Mouse (Mus musculus): ENCODE data around the gene Gnao1.

Gnao1 gene

GRCm38 (mm10) chr8:93893556-93893955 lies 83.8 kb downstream of the Gnao1 start:
- DNase-seq (ENCODE audit: low spot score): no peak

DNA sequence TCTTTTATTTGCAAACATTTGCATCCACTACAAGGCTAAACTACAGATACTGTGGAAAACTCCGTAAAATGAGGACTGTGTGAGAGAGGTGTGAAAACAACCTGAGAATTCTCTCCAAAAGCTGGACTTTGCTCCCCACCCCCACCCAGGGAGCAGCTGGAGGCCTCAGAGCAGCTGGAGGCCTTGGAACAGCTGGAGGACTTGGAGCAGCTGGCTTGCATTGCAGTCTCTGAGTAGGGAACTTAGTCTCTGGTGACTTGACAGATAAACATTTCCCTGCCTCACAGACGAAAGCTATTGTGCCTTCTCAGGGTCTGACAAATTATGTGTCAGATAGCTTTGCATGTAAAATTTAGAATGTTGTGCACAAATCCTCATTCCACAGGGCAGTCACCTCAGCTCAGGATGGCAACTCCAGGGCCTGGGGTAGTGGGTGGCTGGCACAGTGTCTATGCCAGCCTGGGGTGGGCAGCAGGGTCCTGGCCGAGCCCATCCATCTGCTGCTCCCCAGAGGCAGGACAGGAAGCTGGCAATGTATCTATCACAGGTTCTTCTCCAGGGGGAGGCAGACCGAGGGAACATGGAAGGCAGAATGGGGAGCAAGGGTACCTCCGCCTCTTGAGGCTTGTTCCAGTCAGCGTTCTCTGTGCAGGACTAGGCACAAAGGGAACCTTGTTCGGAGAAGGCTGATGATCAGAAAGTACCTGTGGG lies 87.2 kb downstream of the Gnao1 start:
- no peak for DNase-seq (ENCODE audit: low spot score)

DNA sequence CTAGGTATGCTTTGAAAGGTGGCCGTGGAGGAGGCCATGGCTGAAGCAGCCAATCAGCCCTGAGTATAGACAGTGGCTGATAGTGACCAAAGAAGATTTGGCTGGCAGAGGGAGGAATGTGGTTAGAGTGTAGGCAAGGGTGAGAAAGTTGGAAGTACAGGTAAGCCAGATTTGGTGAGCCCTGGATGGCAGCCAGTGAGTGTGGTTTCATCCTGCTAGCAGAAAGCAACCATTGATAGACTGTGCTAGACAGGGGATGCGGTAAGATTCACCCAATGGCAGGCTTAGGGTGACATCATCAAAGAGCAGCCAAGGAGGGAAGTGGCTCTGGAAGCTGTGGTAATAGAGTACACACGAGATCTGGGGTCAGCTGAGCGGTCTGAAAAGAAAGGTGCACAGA lies 88.8 kb downstream of the Gnao1 start:
- no peak for DNase-seq (ENCODE audit: low spot score)

GRCm38 (mm10) chr8:93902040-93902439 lies 92.3 kb downstream of the Gnao1 start:
- DNase-seq (ENCODE audit: low spot score): no peak

DNA sequence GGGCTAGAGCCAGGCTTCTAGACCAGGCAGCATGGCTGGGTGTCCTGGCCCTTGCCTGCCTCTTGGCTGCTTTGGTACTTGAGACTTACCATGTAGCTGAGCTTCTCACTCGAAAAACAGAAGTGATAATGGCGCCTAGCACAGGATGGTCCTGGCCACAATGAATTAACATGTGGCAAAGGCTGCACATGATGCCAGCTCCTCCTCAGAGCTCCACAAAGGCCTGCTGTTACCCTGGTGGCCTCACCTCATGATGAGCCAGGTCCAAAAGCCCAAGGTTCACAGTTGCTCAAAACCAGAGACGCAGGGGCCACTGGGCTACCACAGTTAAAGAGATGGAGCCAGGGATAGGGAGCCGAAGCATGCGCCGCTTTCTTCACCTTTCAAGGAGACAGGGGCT lies 97.2 kb downstream of the Gnao1 start:
- DNase-seq (ENCODE audit: low spot score): no peak

DNA sequence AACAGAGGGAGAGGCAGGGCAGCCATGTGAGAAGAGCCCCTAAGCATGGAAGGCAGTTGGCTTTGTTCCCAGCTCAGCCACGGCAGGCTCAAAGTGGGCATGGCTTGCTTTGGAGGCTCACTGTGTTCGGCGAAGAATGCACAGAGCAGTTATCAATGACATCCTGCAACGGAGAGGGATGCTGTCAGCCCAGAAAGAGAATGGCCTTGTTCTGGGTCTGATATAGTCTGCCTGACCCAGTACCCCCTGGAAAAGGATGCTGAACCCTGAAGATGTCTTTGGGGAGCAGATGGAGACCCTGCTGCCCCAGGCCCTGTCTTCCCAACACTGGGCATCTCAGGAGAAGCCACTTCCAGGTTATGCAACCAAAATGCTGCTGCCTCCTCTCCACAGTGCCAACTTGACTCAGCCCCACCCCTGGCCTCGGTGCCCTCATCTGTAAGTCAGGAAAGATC lies 98.2 kb downstream of the Gnao1 start:
- peak; percentile 51 for DNase-seq (ENCODE audit: low spot score)

DNA sequence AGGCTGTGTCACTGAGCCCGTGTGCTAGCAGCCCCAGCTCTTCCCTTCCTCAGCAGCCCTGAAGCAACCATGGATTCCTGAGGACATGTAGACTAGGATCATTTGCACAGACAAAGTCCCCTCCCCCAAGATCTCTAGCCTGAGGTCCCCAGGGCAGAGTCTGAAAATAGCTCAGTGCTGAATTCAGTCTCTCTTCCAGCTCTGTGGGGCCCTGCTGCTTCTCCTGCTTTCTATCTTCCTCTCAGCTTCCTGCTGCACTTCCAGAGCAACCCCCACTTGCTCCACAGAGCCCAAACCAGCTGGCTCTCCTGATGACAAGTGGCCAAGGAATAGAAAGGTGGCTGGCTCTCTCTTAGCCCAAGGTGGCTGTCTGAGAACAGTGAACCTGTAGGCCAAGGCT lies 98.8 kb downstream of the Gnao1 start:
- no peak for DNase-seq (ENCODE audit: low spot score)

GRCm38 (mm10) chr8:93911715-93912555 lies 102.2 kb downstream of the Gnao1 start:
- no peak for DNase-seq (ENCODE audit: low spot score)

- peak; percentile 77 for DNase-seq (ENCODE audit: low spot score)
Observed at GRCm38 (mm10) chr8:93917859-93918421, 108.2 kb downstream of the Gnao1 start.

- no peak for DNase-seq (ENCODE audit: low spot score)
Observed at GRCm38 (mm10) chr8:93918580-93918979, 108.8 kb downstream of the Gnao1 start.

- DNase-seq (ENCODE audit: low spot score): peak; percentile 41
Observed at GRCm38 (mm10) chr8:93919422-93919821, 109.7 kb downstream of the Gnao1 start.

DNA sequence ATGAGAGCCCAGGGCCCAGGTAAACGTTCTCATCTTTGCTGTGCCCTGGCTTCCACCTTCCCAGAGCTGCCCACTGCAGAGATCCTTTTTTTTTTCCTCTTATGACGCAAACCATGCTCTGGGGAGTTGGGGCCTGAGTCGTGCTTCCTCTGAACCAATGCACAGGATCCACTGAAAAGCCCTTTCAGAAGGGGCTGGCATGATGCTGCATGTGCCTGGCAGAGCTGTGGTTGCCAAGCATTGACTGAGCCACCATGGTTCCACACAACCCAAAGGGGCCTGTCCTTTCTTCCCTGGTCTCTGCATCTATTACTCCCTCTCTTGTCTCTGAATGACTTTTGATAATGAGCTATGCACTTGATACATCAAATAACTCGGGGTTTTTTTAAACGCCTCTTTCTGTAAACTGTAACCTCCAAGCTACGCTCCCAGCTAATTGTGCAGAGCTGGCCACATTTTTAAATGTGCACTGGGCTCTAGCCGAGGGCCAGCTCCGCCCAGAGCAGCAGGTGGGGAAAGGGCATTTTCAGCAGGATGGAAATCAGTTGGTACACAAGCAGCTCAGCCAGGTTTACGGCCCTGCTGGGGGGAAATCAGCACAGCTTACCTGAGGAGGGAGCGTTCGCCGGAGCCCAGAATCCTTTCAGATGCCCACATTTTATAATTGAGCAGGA lies 110.3 kb downstream of the Gnao1 start:
- peak; percentile 37 for DNase-seq (ENCODE audit: low spot score)

DNA sequence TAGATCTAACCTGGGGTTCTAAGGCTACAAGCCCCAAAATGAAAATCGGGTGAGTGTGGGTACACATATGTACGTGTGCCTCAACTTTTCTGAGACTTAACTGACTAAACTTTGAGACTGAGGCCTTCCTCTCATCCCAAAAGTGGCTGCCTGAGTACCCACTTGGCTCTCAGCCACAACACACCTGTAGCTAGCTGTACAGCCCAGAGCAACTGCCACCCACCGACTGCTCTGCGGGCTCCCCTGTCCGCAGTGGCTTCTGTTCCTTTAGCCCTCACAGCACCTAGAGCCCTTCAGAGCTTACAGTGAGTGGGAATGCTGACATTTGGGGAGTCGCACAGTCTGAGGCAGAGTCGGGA lies 110.8 kb downstream of the Gnao1 start:
- DNase-seq (ENCODE audit: low spot score): no peak

GRCm38 (mm10) chr8:93923897-93924334 lies 114.2 kb downstream of the Gnao1 start:
- no peak for DNase-seq (ENCODE audit: low spot score)

- no peak for DNase-seq (ENCODE audit: low spot score)
Observed at GRCm38 (mm10) chr8:93925513-93925912, 115.7 kb downstream of the Gnao1 start.

GRCm38 (mm10) chr8:93929233-93929632 lies 119.5 kb downstream of the Gnao1 start:
- no peak for DNase-seq (ENCODE audit: low spot score)

DNA sequence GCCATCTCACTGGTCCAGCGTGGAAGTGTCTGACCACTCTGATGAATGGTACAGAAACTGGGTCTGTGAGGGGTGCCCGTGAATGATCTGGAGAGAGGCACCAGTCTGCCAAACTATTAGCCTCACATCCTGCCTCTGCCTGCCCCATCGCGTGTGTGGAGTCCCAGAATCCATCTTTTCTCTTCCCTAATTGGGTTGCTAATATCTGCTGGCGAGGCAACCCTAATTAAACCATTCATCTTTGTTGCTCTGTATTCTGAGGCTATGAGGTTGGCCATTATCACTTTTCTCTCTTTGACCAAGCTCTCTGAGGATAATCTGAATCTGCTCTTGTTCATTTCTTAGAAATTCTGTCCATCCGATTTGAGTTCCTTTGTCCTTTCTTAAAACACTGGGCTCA lies 121.6 kb downstream of the Gnao1 start:
- DNase-seq (ENCODE audit: low spot score): no peak

DNA sequence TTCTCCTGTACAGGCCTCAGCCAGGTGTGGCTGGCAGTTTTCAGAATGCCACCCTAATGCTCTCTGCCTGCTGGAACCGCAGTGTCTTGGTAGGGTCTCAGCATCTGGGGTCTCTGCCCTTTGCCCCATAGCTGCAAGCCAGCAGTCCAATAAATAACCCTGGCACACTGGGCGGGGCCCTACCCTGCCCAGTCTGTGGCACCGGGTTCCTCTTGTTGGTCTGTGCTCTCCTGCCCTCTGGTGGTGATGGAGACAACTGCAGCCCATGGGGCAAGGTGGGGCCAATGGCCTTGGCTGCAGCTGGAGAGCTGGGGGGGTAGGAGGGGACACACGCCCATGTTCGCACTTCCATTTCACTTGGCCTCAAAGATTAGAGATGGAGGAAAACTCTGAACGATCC lies 123.1 kb downstream of the Gnao1 start:
- DNase-seq (ENCODE audit: low spot score): peak; percentile 78

DNA sequence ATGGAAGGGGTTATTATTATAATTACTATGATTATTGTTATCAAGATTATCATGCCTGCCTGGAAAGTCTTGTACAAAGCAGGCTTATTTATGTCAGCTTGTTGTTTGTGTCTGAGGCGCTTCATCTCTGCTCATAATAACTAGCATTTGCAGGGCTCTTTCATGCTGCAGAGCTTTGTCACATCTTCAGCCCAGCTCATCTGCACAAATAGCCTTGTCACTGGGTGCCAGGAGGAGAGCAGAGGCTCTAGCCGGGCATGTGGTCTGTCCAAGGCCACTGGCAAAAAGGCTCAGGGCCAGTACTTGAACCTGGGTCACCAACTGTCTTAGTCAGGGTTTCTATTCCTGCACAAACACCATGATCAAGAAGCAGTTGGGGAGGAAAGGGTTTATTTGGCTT lies 123.5 kb downstream of the Gnao1 start:
- no peak for DNase-seq (ENCODE audit: low spot score)

DNA sequence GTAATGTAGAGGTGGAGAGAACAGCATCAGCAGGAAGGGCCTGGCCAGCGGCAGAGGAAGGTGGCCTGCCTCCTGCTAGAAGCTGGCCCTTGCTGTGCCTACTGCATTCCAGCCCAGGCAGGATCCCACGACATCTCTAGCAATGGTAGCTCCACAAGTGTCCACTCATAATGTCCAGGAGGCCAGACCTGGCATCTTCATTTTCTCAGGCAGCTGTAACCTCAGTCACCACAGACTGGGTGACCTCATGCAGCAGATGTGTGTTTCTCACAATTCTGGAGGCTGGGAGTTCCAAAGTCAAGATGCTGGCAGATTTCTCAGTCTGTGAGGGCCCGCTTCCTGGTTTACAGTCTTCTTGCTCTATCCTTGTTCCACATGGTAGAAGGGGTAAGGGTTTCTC lies 128.4 kb downstream of the Gnao1 start:
- no peak for DNase-seq (ENCODE audit: low spot score)

DNA sequence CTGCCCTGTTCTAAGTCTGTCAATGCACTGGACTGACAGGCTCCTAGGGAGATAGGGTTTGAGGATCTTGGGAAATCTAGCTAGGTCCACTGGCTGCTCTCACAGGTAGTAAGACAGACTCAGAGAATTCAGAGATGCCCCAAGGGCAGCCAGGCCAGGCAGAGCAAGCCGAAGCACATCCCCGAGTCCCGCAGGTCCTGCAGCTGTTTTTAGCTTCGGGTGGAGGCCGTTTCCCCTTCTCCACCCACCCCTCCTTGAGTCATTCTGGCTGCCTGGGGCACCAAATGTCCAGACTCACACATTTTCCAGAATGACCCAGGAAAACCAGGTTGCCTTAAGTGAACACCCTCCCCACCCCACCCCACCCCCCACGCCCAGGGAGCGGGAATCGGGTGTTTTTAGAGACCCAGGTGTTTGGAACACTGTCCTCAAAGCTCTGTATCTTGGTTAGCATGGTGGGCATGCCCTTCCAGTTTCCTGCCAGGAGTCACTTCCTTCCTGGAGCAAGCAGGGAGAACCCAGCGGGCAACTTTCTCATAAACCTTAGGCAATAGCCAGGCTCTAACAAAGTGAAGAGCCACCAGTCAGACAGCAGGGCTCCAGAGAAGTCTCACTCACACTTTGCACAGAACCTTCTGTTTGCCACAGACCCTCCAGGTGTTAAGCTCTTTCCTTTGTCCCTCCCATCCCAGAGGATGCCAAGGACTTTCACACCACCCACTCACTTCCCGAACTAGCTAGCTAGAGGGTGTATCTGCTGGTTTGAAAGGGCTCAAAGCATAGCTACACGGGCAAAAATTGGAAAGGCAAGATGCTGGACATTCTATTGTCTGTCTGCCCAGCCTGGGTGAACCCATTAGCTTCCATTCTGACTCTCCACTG lies 131.0 kb downstream of the Gnao1 start:
- no peak for DNase-seq (ENCODE audit: low spot score)

Data from MN1 (cell line).